Mouse (Mus musculus): ENCODE results near the gene Ptpn7. TPM values are rescaled to one million over a fixed set of nuclear protein-coding genes. Genes with fewer than 3 reads are reported as not detected.

Gene Ptpn7
- 0.25 and 0.29 TPM in 2 replicates for polyA plus RNA-seq (2012; rRNA removed)

- peaks cover 6% of the 10 kb centered on the region for H3K4me1 ChIP-seq (ENCODE audit: control insufficient read depth, insufficient read depth, low read length)
- TF ChIP-seq POLR2A (IDR thresholded peaks at IDR 0.05; ENCODE audit: borderline replicate concordance, insufficient read depth, low read length): no peak
- TF ChIP-seq CTCF (IDR thresholded peaks at IDR 0.05; ENCODE audit: borderline replicate concordance, insufficient read depth, low read depth, low read length): peak; percentile 65; the same call in 1 of the 2 replicates
- H3K27ac ChIP-seq (ENCODE audit: insufficient read depth, low read length): no peak within 1 kb of the TSS
- H3K27me3 ChIP-seq (ENCODE audit: control insufficient read depth, insufficient read depth, low read length): no peaks in the 10 kb centered on the region
- H3K4me3 ChIP-seq (replicated peaks; ENCODE audit: insufficient read depth, low read depth, low read length): no peak within 1 kb of the TSS
- DNase-seq: peak; percentile 67 to 71
- WGBS: 2% methylated on average over 10 of the region's 10 CpGs
These were observed at the start of gene Ptpn7 for GRCm38 (mm10) chr1:135132473-135132872. Gene Ptpn7 (plus strand): TSS chr1:135132700.

DNA sequence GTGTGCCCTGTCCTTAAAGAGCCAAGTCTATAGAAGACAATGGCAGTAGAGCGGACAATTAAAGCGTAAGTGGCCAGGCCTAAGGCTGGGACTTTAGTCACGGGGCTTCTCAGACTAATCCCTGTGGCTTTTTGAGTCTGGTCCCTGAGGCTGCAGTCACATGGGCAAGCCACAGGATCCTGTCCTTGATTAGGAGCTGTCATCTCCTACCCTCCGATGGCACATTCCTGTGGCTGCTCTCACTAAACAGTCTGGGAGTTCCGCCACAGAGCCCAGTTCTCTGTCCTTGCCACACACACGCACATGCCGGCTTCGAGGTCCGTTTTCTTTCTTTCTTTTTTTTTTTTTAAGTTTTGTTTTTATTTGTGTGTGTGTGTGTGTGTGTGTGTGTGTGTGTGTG lies 49.0 kb upstream of the Ptpn7 start:
- no peak for DNase-seq
- TF ChIP-seq POLR2A (IDR thresholded peaks at IDR 0.05; ENCODE audit: borderline replicate concordance, insufficient read depth, low read length): no peak
- TF ChIP-seq CTCF (IDR thresholded peaks at IDR 0.05; ENCODE audit: borderline replicate concordance, insufficient read depth, low read depth, low read length): no peak
- H3K4me1 ChIP-seq (ENCODE audit: control insufficient read depth, insufficient read depth, low read length): no peaks in the 10 kb centered on the region
- no peaks in the 10 kb centered on the region for H3K27me3 ChIP-seq (ENCODE audit: control insufficient read depth, insufficient read depth, low read length)
- WGBS: 67% methylated on average over 9 of the region's 9 CpGs
- no peak overlapping the region for H3K27ac ChIP-seq (ENCODE audit: insufficient read depth, low read length)
- no peak overlapping the region for H3K4me3 ChIP-seq (replicated peaks; ENCODE audit: insufficient read depth, low read depth, low read length)

GRCm38 (mm10) chr1:135085296-135085871 lies 47.1 kb upstream of the Ptpn7 start:
- DNase-seq: no peak
- 17% methylated on average over 28 of the region's 28 CpGs for WGBS
- no peak for TF ChIP-seq POLR2A (IDR thresholded peaks at IDR 0.05; ENCODE audit: borderline replicate concordance, insufficient read depth, low read length)
- TF ChIP-seq CTCF (IDR thresholded peaks at IDR 0.05; ENCODE audit: borderline replicate concordance, insufficient read depth, low read depth, low read length): no peak
- no peaks in the 10 kb centered on the region for H3K27me3 ChIP-seq (ENCODE audit: control insufficient read depth, insufficient read depth, low read length)
- no peak overlapping the region for H3K27ac ChIP-seq (ENCODE audit: insufficient read depth, low read length)
- no peak overlapping the region for H3K4me3 ChIP-seq (replicated peaks; ENCODE audit: insufficient read depth, low read depth, low read length)
- H3K4me1 ChIP-seq (ENCODE audit: control insufficient read depth, insufficient read depth, low read length): peaks cover 5% of the 10 kb centered on the region

DNA sequence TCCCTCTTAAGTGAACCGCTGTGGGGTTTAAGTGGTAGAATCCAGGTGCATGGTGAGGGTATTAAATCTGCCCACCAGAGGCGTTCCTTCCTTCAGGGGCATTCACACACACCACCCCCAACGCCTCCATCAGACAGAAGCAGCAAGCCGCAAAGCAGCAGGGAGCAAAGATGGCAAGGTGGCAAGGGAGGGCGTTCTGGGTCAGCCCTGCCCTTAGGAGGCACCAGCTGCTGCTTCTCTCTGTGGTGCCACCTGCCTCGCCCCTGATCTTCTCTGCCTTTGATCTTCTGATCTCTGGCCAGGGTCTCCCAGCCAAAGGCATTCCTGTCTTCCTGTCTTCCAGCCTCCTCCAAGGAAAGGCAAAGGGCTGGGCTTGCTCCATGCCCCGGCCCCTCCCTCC lies 46.5 kb upstream of the Ptpn7 start:
- H3K4me1 ChIP-seq (ENCODE audit: control insufficient read depth, insufficient read depth, low read length): peaks cover 5% of the 10 kb centered on the region
- no peak overlapping the region for H3K27ac ChIP-seq (ENCODE audit: insufficient read depth, low read length)
- TF ChIP-seq POLR2A (IDR thresholded peaks at IDR 0.05; ENCODE audit: borderline replicate concordance, insufficient read depth, low read length) (no peak), CTCF (IDR thresholded peaks at IDR 0.05; ENCODE audit: borderline replicate concordance, insufficient read depth, low read depth, low read length) (no peak)
- H3K4me3 ChIP-seq (replicated peaks; ENCODE audit: insufficient read depth, low read depth, low read length): no peak overlapping the region
- no peaks in the 10 kb centered on the region for H3K27me3 ChIP-seq (ENCODE audit: control insufficient read depth, insufficient read depth, low read length)
- WGBS: 50% methylated on average over 7 of the region's 7 CpGs
- DNase-seq: no peak

- TF ChIP-seq CTCF (IDR thresholded peaks at IDR 0.05; ENCODE audit: borderline replicate concordance, insufficient read depth, low read depth, low read length) (no peak), POLR2A (IDR thresholded peaks at IDR 0.05; ENCODE audit: borderline replicate concordance, insufficient read depth, low read length) (no peak)
- Histone ChIP-seq H3K4me3 (replicated peaks; ENCODE audit: insufficient read depth, low read depth, low read length) (no peak overlapping the region), H3K4me1 (ENCODE audit: control insufficient read depth, insufficient read depth, low read length) (peaks cover 5% of the 10 kb centered on the region), H3K27ac (ENCODE audit: insufficient read depth, low read length) (no peak overlapping the region), H3K27me3 (ENCODE audit: control insufficient read depth, insufficient read depth, low read length) (no peaks in the 10 kb centered on the region)
- 38% methylated on average over 1 of the region's 1 CpGs for WGBS
- no peak for DNase-seq
These were observed 45.1 kb upstream of the Ptpn7 start for GRCm38 (mm10) chr1:135087414-135087813.

GRCm38 (mm10) chr1:135089626-135090025 lies 42.9 kb upstream of the Ptpn7 start:
- H3K27me3 ChIP-seq (ENCODE audit: control insufficient read depth, insufficient read depth, low read length): no peaks in the 10 kb centered on the region
- H3K27ac ChIP-seq (ENCODE audit: insufficient read depth, low read length): no peak overlapping the region
- H3K4me3 ChIP-seq (replicated peaks; ENCODE audit: insufficient read depth, low read depth, low read length): no peak overlapping the region
- H3K4me1 ChIP-seq (ENCODE audit: control insufficient read depth, insufficient read depth, low read length): peaks cover 5% of the 10 kb centered on the region
- peak in 1 of 2 experiments; percentile 47 for DNase-seq
- TF ChIP-seq CTCF (IDR thresholded peaks at IDR 0.05; ENCODE audit: borderline replicate concordance, insufficient read depth, low read depth, low read length) (no peak), POLR2A (IDR thresholded peaks at IDR 0.05; ENCODE audit: borderline replicate concordance, insufficient read depth, low read length) (no peak)
- WGBS: 16% methylated on average over 10 of the region's 10 CpGs

GRCm38 (mm10) chr1:135090914-135091313 lies 41.6 kb upstream of the Ptpn7 start:
- Histone ChIP-seq H3K4me1 (ENCODE audit: control insufficient read depth, insufficient read depth, low read length) (peaks cover 5% of the 10 kb centered on the region), H3K27me3 (ENCODE audit: control insufficient read depth, insufficient read depth, low read length) (no peaks in the 10 kb centered on the region), H3K4me3 (replicated peaks; ENCODE audit: insufficient read depth, low read depth, low read length) (no peak overlapping the region), H3K27ac (ENCODE audit: insufficient read depth, low read length) (no peak overlapping the region)
- no peak for DNase-seq
- WGBS: 82% methylated on average over 3 of the region's 3 CpGs
- no peak for TF ChIP-seq POLR2A (IDR thresholded peaks at IDR 0.05; ENCODE audit: borderline replicate concordance, insufficient read depth, low read length)
- no peak for TF ChIP-seq CTCF (IDR thresholded peaks at IDR 0.05; ENCODE audit: borderline replicate concordance, insufficient read depth, low read depth, low read length)

GRCm38 (mm10) chr1:135094723-135095122 lies 37.8 kb upstream of the Ptpn7 start:
- DNase-seq: no peak
- no peaks in the 10 kb centered on the region for H3K27me3 ChIP-seq (ENCODE audit: control insufficient read depth, insufficient read depth, low read length)
- no peak overlapping the region for H3K4me3 ChIP-seq (replicated peaks; ENCODE audit: insufficient read depth, low read depth, low read length)
- 89% methylated on average over 7 of the region's 7 CpGs for WGBS
- peaks cover 3% of the 10 kb centered on the region for H3K4me1 ChIP-seq (ENCODE audit: control insufficient read depth, insufficient read depth, low read length)
- H3K27ac ChIP-seq (ENCODE audit: insufficient read depth, low read length): no peak overlapping the region
- TF ChIP-seq POLR2A (IDR thresholded peaks at IDR 0.05; ENCODE audit: borderline replicate concordance, insufficient read depth, low read length): no peak
- TF ChIP-seq CTCF (IDR thresholded peaks at IDR 0.05; ENCODE audit: borderline replicate concordance, insufficient read depth, low read depth, low read length): no peak
